Mouse (Mus musculus) liver (tissue): Measurements from ENCODE around the gene Eng.

Experiments
- DNase-seq: peaks from one replicate; pipeline ENCODE4 v3.0.0-alpha.2; 2020; ENCODE audit warnings: mixed read lengths

Eng gene

GRCm38 (mm10) chr2:32646379-32647056 lies at the start of gene Eng:
Gene Eng, plus strand, starts transcription at chr2:32646595.
- DNase-seq: peak; percentile 58

GRCm38 (mm10) chr2:32596725-32597124 lies 49.7 kb upstream of the Eng start:
- no peak for DNase-seq

GRCm38 (mm10) chr2:32597248-32597647 lies 49.1 kb upstream of the Eng start:
- no peak for DNase-seq

GRCm38 (mm10) chr2:32597699-32598098 lies 48.7 kb upstream of the Eng start:
- DNase-seq: no peak

- no peak for DNase-seq
Measured at GRCm38 (mm10) chr2:32598506-32598905, 47.9 kb upstream of the Eng start.

GRCm38 (mm10) chr2:32599409-32599808 lies 47.0 kb upstream of the Eng start, which contains the start of gene St6galnac6:
Gene St6galnac6, plus strand, starts transcription at chr2:32599709.
- no peak for DNase-seq

GRCm38 (mm10) chr2:32601417-32602065 lies 44.9 kb upstream of the Eng start:
- peak; percentile 81 for DNase-seq

- peak; percentile 89 for DNase-seq
Measured at GRCm38 (mm10) chr2:32602600-32603054, 43.8 kb upstream of the Eng start.

- peak; percentile 46 for DNase-seq
Measured at GRCm38 (mm10) chr2:32604631-32605030, 41.8 kb upstream of the Eng start.

GRCm38 (mm10) chr2:32606161-32607142 lies 39.9 kb upstream of the Eng start:
- peak; percentile 94 for DNase-seq

GRCm38 (mm10) chr2:32607262-32607947 lies 39.0 kb upstream of the Eng start:
- peak; percentile 60 for DNase-seq

- peak; percentile 88 for DNase-seq
Measured at GRCm38 (mm10) chr2:32608141-32608777, 38.1 kb upstream of the Eng start.

GRCm38 (mm10) chr2:32608778-32609435 lies 37.5 kb upstream of the Eng start:
- no peak for DNase-seq

- DNase-seq: peak; percentile 60
Measured at GRCm38 (mm10) chr2:32610610-32611229, 35.7 kb upstream of the Eng start.

GRCm38 (mm10) chr2:32612274-32612673 lies 34.1 kb upstream of the Eng start:
- peak; percentile 78 for DNase-seq

GRCm38 (mm10) chr2:32617109-32617508 lies 29.3 kb upstream of the Eng start:
- no peak for DNase-seq

GRCm38 (mm10) chr2:32617601-32618000 lies 28.8 kb upstream of the Eng start:
- peak; percentile 38 for DNase-seq

- DNase-seq: no peak
Measured at GRCm38 (mm10) chr2:32618051-32618450, 28.3 kb upstream of the Eng start.

- peak; percentile 42 for DNase-seq
Measured at GRCm38 (mm10) chr2:32620682-32621516, 25.5 kb upstream of the Eng start.

GRCm38 (mm10) chr2:32621517-32621859 lies 24.9 kb upstream of the Eng start, which contains the start of gene Ak1:
Gene Ak1, plus strand, starts transcription at chr2:32621758.
- DNase-seq: no peak
